Mouse (Mus musculus) kidney, postnatal 0 days (tissue): Measurements from ENCODE around the gene Zfp458. TPM values are rescaled to one million over a fixed set of nuclear protein-coding genes. Genes with fewer than 3 reads are reported as not detected.
"Not testable (repeated sequence)": the region's sequence is repeated elsewhere in the genome, so short reads cannot be mapped to it uniquely, and the experiment has no call there.

Source experiments
- ATAC-seq: fragments of 200-750 bp; cut with Nextera tagmentation; replicated peaks from 2 replicates; pipeline ENCODE4 v1.8.0; 2017; ENCODE audit warnings: low read depth, moderate number of reproducible peaks, moderate TSS enrichment, moderate library complexity; ENCODE audit not compliant: low FRiP score
- DNase-seq: peaks from one replicate; pipeline ENCODE4 v3.0.0-alpha.2; 2016; ENCODE audit warnings: low spot score
- H3K27ac ChIP-seq: fragments of 300-500 bp; sonication (generic); 2 replicates; pipeline ENCODE4 v1.5.1; 2014; ENCODE audit warnings: mild to moderate bottlenecking
- H3K27me3 ChIP-seq: fragments of 300-500 bp; sonication (generic); 2 replicates; pipeline ENCODE4 v1.6.1; 2014; ENCODE audit warnings: low read length, mixed read lengths; ENCODE audit not compliant: insufficient read depth
- H3K36me3 ChIP-seq: fragments of 300-500 bp; sonication (generic); 2 replicates; pipeline ENCODE4 v1.6.1; 2014; ENCODE audit warnings: low read length, mixed read lengths; ENCODE audit not compliant: insufficient read depth
- H3K4me1 ChIP-seq: fragments of 300-500 bp; sonication (generic); replicated peaks from 2 replicates; pipeline ENCODE4 v1.6.1; 2014; ENCODE audit warnings: antibody characterized with exemption, low read length, mixed read lengths; ENCODE audit not compliant: insufficient read depth
- H3K4me2 ChIP-seq: fragments of 300-500 bp; sonication (generic); 2 replicates; pipeline ENCODE4 v1.6.1; 2014; ENCODE audit warnings: mild to moderate bottlenecking, low read length, moderate library complexity, mixed read lengths
- H3K4me3 ChIP-seq: fragments of 300-500 bp; sonication (generic); replicated peaks from 2 replicates; pipeline ENCODE4 v1.5.1; 2014; ENCODE audit warnings: low read depth, low read length
- H3K9ac ChIP-seq: fragments of 300-500 bp; sonication (generic); 2 replicates; pipeline ENCODE4 v1.6.1; 2014; ENCODE audit warnings: low read depth, low read length
- H3K9me3 ChIP-seq: fragments of 300-500 bp; sonication (generic); replicated peaks from 2 replicates; pipeline ENCODE4 v1.6.1; 2016; ENCODE audit warnings: low read length, inconsistent platforms, mixed read lengths
- CTCF ChIP-seq: IDR thresholded peaks from 2 replicates; pipeline ENCODE4 v1.5.1; 2016; ENCODE audit warnings: antibody characterized with exemption, low read depth, mild to moderate bottlenecking, moderate library complexity
- WGBS: fragments of 180-500 bp; shearing (Covaris S2); extraction: QIAGEN DNeasy Blood & Tissue Kit; methylation state at CpG from one replicate; pipeline ENCODE4 v1.1.7; 2014; 5-methylcytosine and 5-hydroxymethylcytosine counted together
- polyA plus RNA-seq: library from polyadenylated mRNA; unstranded; fragments of >200 nt; fragmentation: Nextera tagmentation; extraction: Ambion mirVana; gene quantifications from 2 replicates; pipeline ENCODE4 v1.2.1, GENCODE M21; 2015

Gene Zfp458
- polyA plus RNA-seq = 1.8 and 1.9 TPM in 2 replicates

DNA sequence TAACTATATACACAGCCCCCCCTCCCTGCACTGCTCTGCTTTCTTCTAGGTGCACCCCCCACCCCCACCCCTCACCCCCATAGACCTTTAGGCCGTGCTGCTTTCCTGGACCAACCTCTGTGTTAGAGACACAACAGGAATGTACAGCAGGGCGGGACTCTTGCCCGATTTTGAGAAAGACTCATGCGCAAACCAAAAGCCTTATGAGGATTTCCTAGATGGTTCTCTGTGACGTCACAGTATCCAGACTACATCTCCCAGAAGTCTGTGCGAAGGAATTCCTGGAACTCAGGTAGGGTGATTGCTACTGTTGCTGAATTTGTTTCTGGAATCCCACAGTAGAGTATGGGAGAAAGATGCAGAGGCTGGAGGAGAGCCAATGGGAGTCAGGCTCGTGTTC, at the start of gene Zfp458:
Zfp458 (minus strand) TSS at position 153 of the 400 bp plus-strand sequence.
- H3K4me2 ChIP-seq = no peak within 1 kb of the TSS
- no peak for TF ChIP-seq CTCF
- 33% methylated on average over 7 of the region's 7 CpGs for WGBS
- H3K27me3 ChIP-seq = no peaks in the 10 kb centered on the region
- H3K27ac ChIP-seq = no peak within 1 kb of the TSS
- no peak within 1 kb of the TSS for H3K4me3 ChIP-seq
- no peaks in the 10 kb centered on the region for H3K4me1 ChIP-seq
- no peaks in the 10 kb centered on the region for H3K9me3 ChIP-seq
- DNase-seq (peak; percentile 12), ATAC-seq (peak; percentile 54)
- H3K36me3 ChIP-seq = no peaks in the 10 kb centered on the region
- H3K9ac ChIP-seq = no peak within 1 kb of the TSS

DNA sequence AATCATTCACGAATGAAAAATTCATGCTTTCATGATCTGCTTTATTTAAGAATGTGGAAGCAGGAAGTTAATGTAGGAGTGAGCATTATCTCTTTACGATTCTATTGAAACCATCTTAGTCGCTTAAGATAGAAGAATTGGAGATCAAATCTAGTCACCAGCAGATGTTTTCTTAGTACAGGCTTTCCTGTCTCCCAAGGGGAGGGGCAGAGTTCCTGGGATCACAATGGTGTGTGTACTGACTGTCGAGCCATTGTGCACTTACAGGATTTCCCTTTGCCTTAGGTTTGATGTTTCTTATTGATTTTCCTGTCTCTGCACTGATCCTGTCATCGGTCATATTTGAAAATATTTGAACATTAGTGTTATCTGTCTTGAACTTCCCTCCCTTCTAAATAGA, 28.5 kb upstream of the Zfp458 start:
- H3K9ac ChIP-seq = peak overlapping the region; percentile 81; the same call in 1 of the 2 replicates
- TF ChIP-seq CTCF = no peak

GRCm38 (mm10) chr13:67305822-67306672, 27.8 kb upstream of the Zfp458 start, which contains the start of gene Zfp457:
Gene Zfp457 (minus strand): TSS chr13:67306485.
- 7% methylated on average over 16 of the region's 16 CpGs for WGBS
- 0 out of 2 replicates have a peak, but pooled peaks cover 9% of the 10 kb centered on the region for H3K4me1 ChIP-seq
- H3K27me3 ChIP-seq = no peaks in the 10 kb centered on the region
- no peaks in the 10 kb centered on the region for H3K9me3 ChIP-seq
- no peaks in the 10 kb centered on the region for H3K36me3 ChIP-seq
- ATAC-seq = peak; percentile 97
- H3K4me3 ChIP-seq = peak within 1 kb of the TSS; percentile 69
- peak within 1 kb of the TSS; percentile 88 for H3K4me2 ChIP-seq
- TF ChIP-seq CTCF = 0 out of 2 replicates have a peak, but pooled peaks have one; percentile 7
- DNase-seq = peak; percentile 95
- peak within 1 kb of the TSS; percentile 43; the same call in 1 of the 2 replicates for H3K27ac ChIP-seq
- peak within 1 kb of the TSS; percentile 81 for H3K9ac ChIP-seq

More for the DNA sequence above, 28.5 kb upstream of the Zfp458 start:
- 28% methylated on average over 5 of the region's 5 CpGs for WGBS
- Histone ChIP-seq H3K4me3 (peak overlapping the region; percentile 69), H3K27ac (no peak overlapping the region), H3K9me3 (no peaks in the 10 kb centered on the region), H3K36me3 (no peaks in the 10 kb centered on the region), H3K4me2 (peak overlapping the region; percentile 88), H3K4me1 (0 out of 2 replicates have a peak, but pooled peaks cover 9% of the 10 kb centered on the region), H3K27me3 (no peaks in the 10 kb centered on the region)
- peak; percentile 16 for DNase-seq
- ATAC-seq = no peak

DNA sequence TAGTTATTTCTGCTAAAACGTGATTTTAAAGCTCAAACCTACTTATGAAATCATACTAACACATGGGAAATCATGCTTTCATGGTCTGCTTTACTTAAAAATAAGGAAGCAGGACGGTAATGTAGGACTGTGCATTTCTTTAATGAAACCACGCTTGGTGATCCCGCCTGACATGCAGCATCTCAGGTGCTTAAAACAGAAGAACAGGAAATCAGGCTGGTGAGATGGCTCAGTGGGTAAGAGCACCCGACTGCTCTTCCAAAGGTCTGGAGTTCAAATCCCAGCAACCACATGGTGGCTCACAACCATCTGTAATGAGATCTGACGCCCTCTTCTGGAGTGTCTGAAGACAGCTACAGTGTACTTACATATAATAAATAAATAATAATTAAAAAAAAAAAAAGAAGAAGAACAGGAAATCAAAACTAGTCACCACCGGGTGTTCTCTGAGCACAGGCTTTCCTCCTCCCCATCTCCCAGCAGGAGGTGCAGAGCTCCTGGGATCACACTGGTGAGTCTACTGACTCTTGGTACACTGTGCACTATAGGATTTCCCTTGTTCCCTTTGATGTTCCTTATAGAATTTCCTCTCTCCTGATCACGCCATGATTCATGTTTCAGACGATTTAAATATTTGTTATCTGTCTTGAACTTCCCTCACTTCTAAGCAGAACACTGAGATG, 8.7 kb downstream of the Zfp458 start:
- not testable (repeated sequence) for H3K4me1 ChIP-seq, H3K27me3 ChIP-seq, DNase-seq, H3K27ac ChIP-seq, H3K36me3 ChIP-seq, H3K9me3 ChIP-seq
- Histone ChIP-seq H3K4me2 (peak overlapping the region; percentile 71), H3K9ac (peak overlapping the region; percentile 62; the same call in 1 of the 2 replicates), H3K4me3 (peak overlapping the region; percentile 85)
- 44% methylated on average over 8 of the region's 9 CpGs for WGBS
- peak; percentile 31; the same call in 1 of the 2 replicates for ATAC-seq

- no peaks in the 10 kb centered on the region for H3K9me3 ChIP-seq
- H3K4me3 ChIP-seq = peak overlapping the region; percentile 85
- no peak for TF ChIP-seq CTCF
- 7% methylated on average over 18 of the region's 18 CpGs for WGBS
- DNase-seq = peak; percentile 90
- H3K27ac ChIP-seq = peak overlapping the region; percentile 75; the same call in 1 of the 2 replicates
- ATAC-seq = peak; percentile 97
- H3K36me3 ChIP-seq = no peaks in the 10 kb centered on the region
- H3K4me2 ChIP-seq = peak overlapping the region; percentile 71
- peak overlapping the region; percentile 62; the same call in 1 of the 2 replicates for H3K9ac ChIP-seq
- H3K27me3 ChIP-seq = no peaks in the 10 kb centered on the region
- H3K4me1 ChIP-seq = no peaks in the 10 kb centered on the region
Measured at GRCm38 (mm10) chr13:67268568-67269369, 9.5 kb downstream of the Zfp458 start.
